Mouse (Mus musculus) CD4-positive, CD25-positive, alpha-beta regulatory T cell, adult 2 months (primary cell): ENCODE measurements around the gene Evx2.

ENCODE experiments used
- DNase-seq: peaks from one replicate; pipeline ENCODE4 v3.0.0-alpha.2; 2012; ENCODE audit warnings: low read depth, low spot score

The Evx2 gene

DNA sequence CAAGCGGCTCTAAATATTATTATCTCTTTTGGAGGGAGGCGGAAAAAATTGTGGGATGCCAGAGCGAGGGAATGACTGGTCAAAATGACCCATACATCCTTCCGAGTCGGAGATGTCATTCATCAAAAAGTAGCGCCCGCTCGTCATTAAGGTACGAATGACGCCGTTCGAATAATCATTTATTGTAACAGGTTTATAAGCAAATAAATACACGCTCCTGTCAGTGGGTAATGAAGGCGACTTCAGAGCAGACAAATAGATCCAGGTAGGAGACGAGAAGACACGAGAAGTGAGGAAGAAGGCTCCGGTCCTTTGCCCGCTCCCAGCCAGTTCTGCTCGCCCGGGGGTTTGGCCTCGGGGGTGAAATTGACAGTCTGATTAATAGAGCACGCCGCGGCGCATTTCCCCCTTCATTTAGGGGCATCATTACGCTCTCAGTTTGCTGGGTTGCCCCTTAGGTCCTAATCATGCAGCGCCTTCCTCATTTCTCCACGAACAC, at the start of gene Evx2:
Gene Evx2, minus strand, starts transcription at position 51 of the 499 bp plus-strand sequence.
- no peak for DNase-seq

DNA sequence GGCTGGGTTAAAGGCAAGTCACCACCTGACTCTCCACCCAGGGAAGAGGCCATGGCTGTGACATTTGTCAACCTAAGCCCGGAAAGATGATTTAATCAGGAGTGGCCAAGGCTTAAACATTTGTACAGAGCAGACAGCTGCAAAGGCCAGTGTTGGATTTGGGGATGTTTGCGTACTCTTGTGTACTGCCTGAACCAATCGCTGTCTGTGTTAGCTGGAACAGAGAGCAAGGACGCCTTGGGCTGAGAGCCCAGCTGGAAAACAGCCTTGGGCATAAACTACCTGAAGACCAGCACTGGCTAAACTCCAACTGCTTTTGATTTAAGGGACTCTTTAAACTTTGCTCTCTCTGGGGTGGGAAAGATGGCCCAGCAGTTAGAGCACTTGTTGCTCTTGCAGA, 49.3 kb upstream of the Evx2 start:
- no peak for DNase-seq

DNA sequence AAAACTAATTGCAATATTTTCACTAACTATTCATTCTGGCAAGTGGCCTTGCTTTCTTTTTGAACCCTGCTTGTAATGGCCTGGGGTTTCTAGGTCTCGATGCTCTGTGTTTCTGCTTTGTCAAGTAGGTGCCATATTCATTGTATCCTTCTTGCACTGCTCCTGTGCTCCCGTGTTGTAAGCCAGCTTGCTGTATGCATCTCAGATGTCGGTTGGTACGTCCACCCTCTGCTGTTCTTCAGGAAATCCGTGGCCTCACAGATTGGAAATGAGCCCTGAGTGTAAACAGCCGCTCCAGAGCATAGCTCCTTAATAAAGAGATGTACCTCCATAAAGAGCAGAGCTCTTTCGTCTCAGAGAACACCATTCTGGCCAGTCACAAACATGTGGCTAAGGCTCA, 48.2 kb upstream of the Evx2 start:
- no peak for DNase-seq

DNA sequence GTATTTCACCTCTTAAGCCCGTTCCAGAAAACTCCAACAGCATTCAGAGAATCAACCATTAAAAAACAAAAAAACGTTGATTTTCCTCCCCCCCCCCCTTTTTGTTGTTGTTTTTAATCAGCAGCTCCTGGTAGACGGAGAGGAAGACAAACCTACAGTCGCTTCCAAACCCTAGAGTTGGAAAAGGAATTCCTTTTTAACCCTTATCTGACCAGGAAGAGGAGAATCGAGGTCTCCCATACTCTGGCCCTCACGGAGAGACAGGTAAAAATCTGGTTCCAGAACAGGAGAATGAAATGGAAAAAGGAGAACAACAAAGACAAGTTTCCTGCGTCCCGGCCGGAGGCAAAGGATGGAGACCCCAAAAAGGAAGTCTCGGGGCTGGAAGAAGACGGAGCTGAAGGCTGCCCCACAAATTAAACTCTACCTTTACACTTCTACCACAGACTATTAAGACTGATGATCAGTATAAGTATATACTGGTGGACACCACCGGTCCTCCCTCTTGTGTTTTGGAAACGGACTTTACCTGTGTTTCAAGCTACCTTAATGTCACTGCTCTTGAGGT, 47.1 kb upstream of the Evx2 start:
- no peak for DNase-seq

DNA sequence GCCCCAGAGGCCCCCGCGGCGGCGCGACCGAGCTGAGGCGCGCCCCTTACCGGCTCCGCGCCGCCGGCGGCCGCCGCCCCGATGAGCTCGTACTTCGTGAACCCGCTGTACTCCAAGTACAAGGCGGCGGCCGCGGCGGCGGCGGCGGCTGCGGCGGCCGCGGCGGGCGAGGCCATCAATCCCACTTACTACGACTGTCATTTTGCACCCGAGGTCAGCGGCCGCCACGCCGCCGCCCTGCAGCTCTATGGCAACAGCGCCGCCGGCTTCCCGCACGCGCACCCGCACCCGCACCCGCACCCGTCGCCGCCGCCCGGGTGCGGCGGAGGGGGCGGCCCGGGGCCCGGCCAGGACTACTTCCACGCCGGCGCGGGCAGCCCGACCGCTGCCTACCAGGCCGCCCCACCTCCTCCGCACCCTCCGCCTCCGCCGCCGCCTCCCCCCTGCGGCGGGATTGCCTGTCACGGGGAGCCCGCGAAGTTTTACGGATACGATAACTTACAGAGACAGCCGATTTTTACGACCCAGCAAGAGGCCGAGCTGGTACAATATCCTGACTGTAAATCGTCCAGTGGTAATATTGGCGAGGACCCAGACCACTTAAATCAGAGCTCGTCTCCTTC, 46.2 kb upstream of the Evx2 start:
- peak; percentile 38 for DNase-seq

DNA sequence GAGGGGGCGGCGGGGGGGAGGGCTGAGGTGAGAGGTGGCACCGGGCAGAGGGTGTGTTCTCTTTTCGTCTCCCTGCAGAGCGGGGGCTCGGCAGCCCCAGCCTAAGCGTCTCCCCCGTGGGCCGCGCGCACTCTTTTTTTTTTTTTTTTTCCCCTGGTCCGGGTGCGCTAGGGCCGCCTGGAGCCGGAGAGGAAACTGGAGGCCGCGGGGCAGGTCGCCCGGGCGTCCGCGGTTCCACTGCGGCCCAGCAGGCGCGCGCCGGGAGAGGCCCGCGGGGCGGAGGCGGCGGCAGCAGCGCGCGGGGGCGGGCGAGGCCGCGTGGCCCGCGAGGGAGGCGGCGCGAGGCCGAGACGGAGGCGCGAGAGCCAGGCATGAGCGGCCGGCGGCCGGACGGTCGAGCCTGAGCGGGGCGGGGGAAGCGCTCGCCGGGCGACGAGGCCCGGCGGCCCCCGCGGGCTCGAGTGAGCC, 45.7 kb upstream of the Evx2 start:
- peak; percentile 37 for DNase-seq

DNA sequence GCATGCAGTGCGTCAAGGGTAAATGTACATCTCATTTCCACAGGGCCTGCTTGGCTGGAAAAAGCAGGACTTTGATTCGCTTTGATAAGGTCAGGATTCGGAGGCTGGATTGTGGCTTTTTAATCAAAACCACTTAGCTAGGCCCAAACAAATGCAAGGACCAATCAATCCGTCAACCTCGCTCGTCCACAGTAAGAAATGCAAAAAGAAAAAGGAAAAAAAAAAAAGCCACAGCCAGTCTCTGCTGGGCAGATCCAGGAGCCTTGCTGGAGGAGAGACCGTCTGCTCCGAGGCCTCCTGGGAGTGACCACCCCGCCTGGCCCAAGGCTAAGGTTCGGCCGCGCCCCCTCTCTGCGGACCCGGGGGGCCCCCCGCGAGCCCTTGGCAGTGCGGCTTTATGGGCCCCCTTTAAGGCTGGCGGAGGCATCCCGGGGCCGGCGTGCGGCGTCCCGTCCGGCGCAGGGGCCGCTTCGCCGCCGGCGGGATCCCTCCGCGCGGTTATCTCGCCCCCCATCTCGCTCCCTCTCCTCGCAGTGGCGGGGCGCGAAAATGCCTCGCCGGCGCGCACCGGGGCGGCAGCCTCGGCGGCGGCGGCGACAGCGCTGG, 45.1 kb upstream of the Evx2 start, which contains the start of gene Hoxd8:
Gene Hoxd8, plus strand, starts transcription at position 223 of the 606 bp plus-strand sequence.
- no peak for DNase-seq

DNA sequence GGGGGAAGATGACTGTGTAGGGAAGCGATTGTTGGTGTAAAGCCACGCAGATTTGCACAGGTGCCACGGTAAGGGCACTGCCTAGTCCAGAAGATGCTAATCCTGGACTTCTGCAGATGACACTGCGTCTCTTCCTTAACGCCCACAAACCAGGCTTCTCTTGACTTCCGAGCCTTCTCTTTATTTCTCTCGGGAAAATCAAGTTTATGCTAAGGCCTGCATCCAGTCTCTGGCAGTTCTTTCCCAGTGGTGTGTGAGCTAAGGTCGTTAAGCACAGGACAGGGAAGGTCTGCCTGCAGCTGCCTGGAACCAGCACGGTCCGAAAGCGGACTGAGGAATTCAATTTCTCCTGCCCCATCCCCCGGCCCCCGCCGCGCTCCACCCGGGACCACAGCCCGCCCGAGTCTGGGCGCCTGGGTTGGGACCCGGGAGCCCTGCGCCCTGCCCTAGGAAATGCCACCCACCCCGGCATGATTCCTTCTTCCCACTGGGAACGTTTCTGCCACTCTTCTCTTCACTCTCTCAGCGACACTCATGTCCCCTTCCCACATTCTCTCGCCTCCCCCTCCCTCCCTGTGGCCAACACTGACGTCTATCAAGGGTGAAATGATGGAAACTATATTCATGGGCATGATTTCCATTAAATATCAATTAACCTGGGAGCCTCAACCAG, 44.5 kb upstream of the Evx2 start:
- DNase-seq: no peak

DNA sequence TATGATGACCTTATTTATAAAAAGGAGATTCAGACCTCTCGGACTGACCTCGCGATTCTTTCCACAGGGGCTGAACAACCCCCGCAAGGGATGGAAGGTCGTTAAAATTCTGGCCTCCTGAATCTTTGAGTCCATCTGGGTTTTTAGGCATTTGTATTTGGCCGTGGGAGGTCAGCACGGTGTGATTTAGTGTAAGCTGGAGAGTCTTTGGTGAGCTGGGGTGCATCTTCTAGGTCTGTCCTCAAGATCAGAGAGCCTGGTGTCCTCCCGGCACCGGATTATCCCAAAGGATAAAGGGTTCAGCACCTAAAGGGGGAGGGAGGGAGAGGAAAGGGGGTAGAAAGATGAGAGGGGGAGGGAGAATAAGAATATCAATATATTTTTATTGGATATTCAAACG, 44.0 kb upstream of the Evx2 start:
- no peak for DNase-seq

DNA sequence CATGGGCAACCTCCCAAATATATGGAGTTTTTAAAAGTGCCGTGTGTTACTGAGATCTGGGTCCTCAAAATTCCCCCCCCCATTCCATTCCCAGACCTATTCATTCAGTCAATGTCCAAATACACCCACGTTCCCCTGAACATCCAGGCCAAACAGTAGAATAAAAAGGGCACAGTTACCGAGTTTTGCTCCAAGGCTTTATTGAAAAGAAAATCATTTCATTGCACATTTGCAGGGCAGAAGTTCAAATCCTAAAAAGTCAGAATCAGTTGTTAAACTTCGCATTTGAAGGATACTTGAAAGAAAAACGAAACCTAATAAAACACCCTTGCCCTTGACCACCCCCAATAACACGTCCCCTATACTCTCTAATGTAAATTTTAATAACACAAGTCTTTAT, 43.5 kb upstream of the Evx2 start:
- DNase-seq: no peak

DNA sequence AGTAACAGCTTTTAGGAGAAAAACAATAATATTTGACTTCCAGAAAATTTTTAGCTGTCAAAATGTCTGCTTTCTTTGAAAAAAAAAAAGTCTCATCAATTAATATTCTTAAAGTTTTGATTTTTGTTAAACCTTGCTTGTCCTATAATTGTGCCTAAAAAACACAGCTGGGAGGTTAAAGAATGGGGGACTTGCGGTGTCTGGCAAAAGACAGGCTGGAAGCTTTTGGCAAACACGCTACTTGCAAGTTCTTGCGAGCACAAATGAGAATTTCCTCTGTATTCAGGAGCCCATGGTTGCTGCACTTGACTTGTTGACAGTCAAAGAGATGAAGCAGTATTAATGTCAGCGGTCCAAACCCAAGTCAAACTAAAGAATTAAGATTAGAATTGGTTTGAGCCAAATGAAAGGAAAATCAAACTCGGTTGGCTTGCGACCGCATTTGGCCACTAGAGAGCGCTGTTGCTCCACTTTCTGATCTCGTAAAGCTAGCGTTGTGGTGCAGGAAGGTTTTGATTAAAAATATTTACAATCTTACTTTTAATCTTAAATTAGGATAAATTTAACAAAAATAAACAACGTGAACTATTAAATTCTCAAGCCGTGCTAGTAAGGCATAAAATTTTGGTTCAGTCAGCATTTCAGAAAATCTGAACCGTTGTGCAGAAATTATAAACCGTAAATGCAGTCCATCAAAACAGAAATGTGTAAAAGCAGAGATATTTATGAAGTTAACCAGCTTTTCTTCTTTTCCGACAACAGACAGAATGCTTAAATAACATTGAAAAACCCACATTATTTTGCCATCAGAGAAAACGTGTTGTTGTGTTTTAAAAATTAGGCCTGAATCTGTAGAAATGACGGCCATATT, 42.8 kb upstream of the Evx2 start:
- DNase-seq: peak; percentile 81

DNA sequence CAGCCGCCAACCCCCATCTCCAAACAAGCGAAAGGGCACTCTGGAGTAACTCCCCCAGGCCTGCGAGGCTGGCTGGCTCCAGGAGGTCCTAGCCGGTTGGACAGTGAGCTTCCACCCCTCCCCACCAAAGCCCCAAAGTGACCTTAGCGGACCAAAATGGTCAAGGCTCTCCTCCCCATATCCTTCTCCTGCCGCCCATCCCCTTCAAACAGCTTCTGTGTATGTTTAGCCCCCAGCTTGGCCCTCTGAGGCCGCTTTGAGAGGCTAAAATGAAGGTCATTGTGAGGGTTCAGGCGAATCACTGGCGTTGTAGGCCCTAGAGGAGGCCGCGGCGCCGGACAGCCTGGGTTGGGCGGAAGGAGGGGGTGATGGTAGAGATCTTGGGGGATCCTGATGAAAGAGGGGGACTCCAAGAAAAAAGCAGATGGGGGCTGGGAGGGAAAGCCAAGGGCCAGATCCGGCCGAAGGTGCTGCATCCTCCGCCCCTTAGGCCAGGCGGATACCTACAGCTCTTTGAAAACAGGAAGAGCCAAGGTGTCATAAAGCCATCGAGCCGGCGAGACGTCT, 41.3 kb upstream of the Evx2 start:
- no peak for DNase-seq

DNA sequence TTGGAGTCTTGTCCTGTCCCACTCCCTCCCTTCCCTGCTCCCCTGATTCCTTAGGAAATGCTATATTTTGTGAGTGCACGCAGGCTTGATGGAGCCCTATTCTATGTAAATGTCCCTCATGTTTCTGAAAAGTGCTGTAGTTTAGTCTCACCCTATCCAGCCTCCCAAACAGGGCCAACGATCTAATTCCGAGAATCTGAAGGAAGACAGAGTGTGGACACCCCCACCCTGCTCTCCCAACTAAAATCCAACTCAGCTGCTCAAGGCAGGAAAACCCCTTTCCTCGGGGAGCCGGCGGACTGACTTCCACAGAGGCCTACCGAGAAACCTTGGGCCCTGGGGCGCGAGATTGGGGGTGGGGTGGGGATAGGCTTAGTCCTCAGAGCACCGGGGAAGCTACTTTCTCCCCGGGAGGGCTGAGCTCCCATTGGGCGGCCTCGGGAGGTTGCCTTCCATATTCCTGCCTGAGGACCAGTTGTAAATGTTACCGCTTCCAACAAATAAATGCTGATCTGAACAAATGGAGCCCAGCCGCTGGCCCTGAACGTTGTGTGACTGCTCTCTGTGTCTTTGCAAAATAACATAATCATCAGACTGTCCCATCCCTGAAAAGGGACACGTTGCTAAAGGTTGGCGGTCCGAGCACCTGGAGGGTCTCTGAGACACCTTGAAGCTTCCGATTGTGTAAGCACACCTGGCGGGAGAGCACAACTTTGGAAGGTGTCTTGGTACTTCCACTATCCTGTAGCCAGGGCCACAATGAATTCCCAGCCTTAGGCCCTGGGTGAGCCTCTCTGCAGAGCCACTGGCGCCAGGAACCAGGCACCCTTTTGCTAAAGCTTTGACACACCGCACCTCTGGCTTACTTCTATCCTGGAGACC, 40.5 kb upstream of the Evx2 start:
- no peak for DNase-seq

DNA sequence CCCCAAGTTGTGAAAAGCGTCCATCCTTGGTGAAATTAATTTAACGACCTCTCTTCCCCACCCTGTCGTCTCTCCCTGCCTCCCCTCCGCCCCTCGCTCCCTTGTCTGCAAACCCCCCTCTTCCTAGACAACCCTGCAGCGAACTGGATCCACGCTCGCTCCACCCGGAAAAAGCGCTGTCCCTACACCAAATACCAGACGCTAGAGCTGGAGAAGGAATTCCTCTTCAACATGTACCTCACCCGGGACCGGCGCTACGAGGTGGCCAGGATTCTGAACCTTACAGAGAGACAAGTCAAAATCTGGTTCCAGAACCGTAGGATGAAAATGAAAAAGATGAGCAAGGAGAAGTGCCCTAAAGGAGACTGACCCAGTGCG, 39.7 kb upstream of the Evx2 start:
- no peak for DNase-seq

DNA sequence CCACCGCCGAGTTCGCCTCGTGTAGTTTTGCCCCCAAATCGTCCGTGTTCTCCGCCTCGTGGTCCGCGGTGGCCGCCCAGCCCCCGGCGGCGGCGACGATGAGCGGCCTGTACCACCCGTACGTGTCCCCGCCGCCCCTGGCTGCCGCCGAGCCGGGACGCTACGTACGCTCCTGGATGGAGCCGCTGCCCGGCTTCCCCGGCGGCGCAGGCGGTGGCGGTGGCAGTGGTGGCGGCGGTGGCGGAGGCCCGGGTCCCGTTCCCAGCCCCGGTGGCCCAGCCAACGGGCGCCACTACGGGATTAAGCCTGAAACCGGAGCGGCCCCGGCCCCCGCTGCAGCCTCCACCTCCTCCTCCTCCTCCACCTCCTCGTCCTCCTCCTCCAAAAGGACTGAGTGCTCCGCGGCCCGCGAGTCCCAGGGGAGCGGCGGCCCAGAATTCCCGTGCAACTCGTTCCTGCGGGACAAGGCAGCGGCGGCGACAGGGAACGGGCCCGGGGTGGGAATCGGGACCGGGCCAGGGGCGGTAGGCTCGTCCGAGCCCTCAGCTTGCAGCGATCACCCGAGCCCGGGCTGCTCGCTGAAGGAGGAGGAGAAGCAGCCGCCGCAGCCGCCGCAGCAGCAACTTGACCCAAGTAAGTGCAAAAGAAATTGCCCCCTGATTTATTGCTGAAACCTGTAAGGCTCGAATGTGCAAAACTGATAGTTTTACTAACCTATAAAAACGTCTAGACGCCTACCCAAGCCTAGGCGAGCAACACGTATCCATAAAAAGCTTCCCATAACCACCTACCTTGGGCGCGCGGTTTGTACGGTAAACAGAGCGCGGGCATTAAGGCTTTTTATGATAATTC, 39.1 kb upstream of the Evx2 start:
- DNase-seq: peak; percentile 23

DNA sequence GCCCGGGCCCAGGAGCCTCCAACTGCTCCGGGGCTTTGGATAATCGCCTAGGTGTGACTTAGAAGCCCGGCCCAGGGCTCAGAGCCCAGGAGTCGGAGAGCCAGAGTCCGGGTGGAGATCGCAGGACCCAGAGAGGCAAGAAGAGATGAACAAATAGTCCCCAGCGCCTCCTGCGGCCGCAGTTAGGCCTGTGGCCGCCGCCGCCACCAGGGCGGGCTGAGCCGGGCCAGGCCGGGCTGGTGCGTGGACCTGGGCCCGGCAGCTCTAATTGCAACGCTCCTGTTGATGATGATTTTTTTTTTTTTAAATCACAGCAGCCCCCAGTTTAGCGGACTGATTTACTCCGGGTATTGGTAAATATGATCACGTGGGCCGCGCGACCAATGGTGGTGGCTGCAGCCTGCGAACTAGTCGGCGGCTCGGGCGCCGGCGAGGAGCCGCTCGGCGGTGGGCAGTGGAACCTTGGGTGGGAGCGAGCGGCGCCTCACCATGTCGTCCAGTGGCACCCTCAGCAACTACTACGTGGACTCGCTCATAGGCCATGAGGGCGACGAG, 38.3 kb upstream of the Evx2 start, which contains the start of gene Hoxd9:
Gene Hoxd9, plus strand, starts transcription at position 161 of the 555 bp plus-strand sequence.
- peak; percentile 40 for DNase-seq

DNA sequence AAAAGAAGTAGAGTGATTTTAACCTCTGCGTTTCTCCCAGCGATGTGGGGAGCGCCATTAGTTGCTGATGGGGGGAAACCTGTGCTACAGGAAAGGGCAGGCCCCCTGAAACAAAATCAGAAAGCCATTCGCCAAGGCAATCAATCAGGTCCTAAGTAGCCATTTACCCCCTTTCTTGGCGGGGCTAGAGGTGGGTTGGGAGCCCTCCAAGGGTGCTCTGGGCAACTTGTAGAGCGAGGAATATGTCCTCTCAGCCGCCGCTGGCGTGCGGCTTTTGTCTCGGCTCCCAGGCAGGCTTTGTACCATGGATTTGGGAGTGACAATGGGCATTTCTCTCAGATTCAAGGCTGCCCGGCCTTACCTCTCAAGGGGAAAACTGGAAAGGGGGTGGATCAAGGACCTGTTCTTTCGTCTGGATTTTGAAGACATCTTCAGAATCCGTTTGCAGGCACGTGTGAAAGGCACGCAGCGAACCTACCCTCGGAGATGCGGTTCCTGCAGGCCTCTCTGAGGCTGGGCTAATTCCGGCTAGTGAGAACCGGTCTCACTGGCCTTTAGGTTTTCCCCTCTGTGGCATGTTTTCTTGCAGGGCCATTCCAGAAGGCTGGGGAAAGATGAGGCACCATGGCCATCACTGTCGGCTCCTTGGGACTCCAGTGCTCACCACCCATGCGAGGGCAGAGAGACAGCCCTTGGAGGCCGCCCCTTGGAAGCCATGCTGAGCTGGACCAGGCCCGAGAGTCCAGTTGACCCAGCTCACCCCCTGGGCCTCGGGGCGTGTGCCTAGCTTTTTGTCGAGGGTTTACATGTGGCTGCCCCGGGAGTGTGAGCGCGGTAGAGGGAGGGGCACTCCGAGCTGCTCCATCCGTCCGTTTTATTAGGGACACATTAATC, 37.3 kb upstream of the Evx2 start:
- DNase-seq: no peak
